Comparison of ENCODE assay signal across 8 mouse cellular contexts in the genomic region with DNA sequence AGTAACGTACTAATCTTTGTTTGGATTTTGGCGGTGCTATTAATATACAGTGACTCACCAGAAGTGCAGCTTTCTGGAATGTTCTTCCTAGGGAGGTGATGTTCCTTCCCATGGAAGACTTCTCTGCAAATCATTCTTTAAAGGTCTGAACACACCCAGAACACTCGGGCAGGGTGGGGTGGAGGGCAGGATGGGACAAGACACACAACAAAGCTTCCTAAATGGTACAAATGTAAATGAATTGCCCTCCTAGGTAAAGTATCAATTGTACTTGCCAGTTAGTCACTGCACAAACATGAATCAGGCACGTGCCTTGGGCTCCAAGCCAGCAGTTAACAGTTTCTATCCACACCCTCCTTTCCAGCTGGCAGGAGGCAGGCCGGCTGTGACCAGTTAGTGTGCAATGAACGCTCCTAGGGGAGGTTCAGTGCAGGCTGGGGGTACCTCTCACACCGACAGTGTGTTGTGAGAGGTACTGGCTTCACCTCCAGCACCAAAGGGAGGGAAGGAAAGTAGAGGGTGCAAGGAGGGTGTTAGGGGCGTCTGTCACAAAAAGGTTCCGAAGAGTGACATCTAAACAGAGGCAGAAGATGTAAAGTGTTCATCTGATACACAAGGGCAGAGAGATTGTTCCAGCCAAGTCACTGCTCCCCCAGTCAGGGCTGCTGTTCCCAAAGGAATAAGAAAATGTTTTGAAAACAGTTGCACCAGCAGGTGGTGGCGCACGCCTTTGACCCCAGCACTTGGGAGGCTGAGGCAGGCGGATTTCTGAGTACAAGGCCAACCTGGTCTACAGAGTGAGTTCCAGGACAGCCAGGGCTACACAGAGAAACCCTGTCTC. TPM values are rescaled to one million over a fixed set of nuclear protein-coding genes. Genes with fewer than 3 reads are reported as not detected.
DNase-seq lines count a peak whose midpoint lies in the region; ATAC-seq and TF ChIP-seq lines count a peak whose summit lies in the region.

No protein-coding gene starts in this region.

- H3K4me1 ChIP-seq in liver, adult 2 months (ENCODE audit: control insufficient read depth, insufficient read depth, low read length): no peaks in the 10 kb centered on the region
- no peaks in the 10 kb centered on the region for H3K4me1 ChIP-seq in liver, embryonic 11.5 days (replicated peaks; ENCODE audit: control insufficient read depth, insufficient read depth, low read length)
- H3K4me1 ChIP-seq in heart, embryonic 16.5 days (ENCODE audit: control insufficient read depth, insufficient read depth, low read length): peaks cover 11% of the 10 kb centered on the region
- H3K4me1 ChIP-seq in thymus, adult 2 months (replicated peaks; ENCODE audit: control insufficient read depth, insufficient read depth, low read length): no peaks in the 10 kb centered on the region

- TF ChIP-seq CTCF in liver, adult 2 months (IDR thresholded peaks at IDR 0.05; ENCODE audit: low read depth, low read length): no peak
- TF ChIP-seq CTCF in brain, embryonic 14.5 days (IDR thresholded peaks at IDR 0.05; ENCODE audit: borderline replicate concordance, extremely low read depth, insufficient read depth, insufficient read length): no peak
- no peak for TF ChIP-seq CTCF in thymus, adult 2 months (IDR thresholded peaks at IDR 0.05; ENCODE audit: borderline replicate concordance, control insufficient read depth, extremely low read depth, insufficient read depth, low read length, poor library complexity)

- no peak overlapping the region for H3K9ac ChIP-seq in liver, adult 2 months (ENCODE audit: low read depth, low read length)
- no peak overlapping the region for H3K9ac ChIP-seq in liver, embryonic 11.5 days (ENCODE audit: low read depth, low read length)
- H3K9ac ChIP-seq in heart, embryonic 16.5 days (ENCODE audit: low read length): peak overlapping the region; percentile 51

- WGBS in liver, adult 2 months: 63% methylated on average over 12 of the region's 12 CpGs
- WGBS in liver, embryonic 11.5 days: 75% methylated on average over 12 of the region's 12 CpGs
- 35% methylated on average over 12 of the region's 12 CpGs for WGBS in heart, embryonic 16.5 days
- WGBS in thymus, adult 2 months: 92% methylated on average over 12 of the region's 12 CpGs

- no peak overlapping the region for H3K4me3 ChIP-seq in liver, adult 2 months (ENCODE audit: insufficient read depth, low read depth, low read length)
- no peak overlapping the region for H3K4me3 ChIP-seq in liver, embryonic 11.5 days (ENCODE audit: low read depth, low read length)
- H3K4me3 ChIP-seq in heart, embryonic 16.5 days (ENCODE audit: low read length): no peak overlapping the region
- H3K4me3 ChIP-seq in thymus, adult 2 months (ENCODE audit: control insufficient read depth, insufficient read depth, low read length): no peak overlapping the region

- no peaks in the 10 kb centered on the region for H3K79me2 ChIP-seq in liver, adult 2 months (ENCODE audit: control insufficient read depth, insufficient read depth, low read length)

- peaks cover 26% of the 10 kb centered on the region for H3K36me3 ChIP-seq in liver, adult 2 months (ENCODE audit: control insufficient read depth, insufficient read depth, low read length)
- H3K36me3 ChIP-seq in liver, embryonic 11.5 days (ENCODE audit: control insufficient read depth, insufficient read depth, low read length): peaks cover 33% of the 10 kb centered on the region
- H3K36me3 ChIP-seq in heart, embryonic 16.5 days (ENCODE audit: control insufficient read depth, insufficient read depth): peaks cover 25% of the 10 kb centered on the region
- H3K36me3 ChIP-seq in thymus, adult 2 months (ENCODE audit: control insufficient read depth, insufficient read depth, low read length): peaks cover 30% of the 10 kb centered on the region

- ATAC-seq in liver, embryonic 11.5 days (replicated peaks; ENCODE audit: low FRiP score): no peak
- ATAC-seq in heart, embryonic 16.5 days (replicated peaks; ENCODE audit: extremely low read depth, insufficient read depth, low FRiP score): peak; percentile 92

- no peak for TF ChIP-seq POLR2A in liver, adult 2 months (IDR thresholded peaks at IDR 0.05; ENCODE audit: extremely low read depth, insufficient read depth, low read length)
- no peak for TF ChIP-seq POLR2A in brain, embryonic 14.5 days (IDR thresholded peaks at IDR 0.05; ENCODE audit: borderline replicate concordance, extremely low read depth, insufficient read depth, insufficient read length, poor library complexity, severe bottlenecking)
- TF ChIP-seq POLR2A in thymus, adult 2 months (IDR thresholded peaks at IDR 0.05; ENCODE audit: control insufficient read depth, extremely low read depth, insufficient read depth, low read length, poor library complexity): no peak

- no peaks in the 10 kb centered on the region for H3K27me3 ChIP-seq in liver, adult 2 months (ENCODE audit: control insufficient read depth, insufficient read depth, low read length)
- H3K27me3 ChIP-seq in liver, embryonic 11.5 days (replicated peaks; ENCODE audit: control insufficient read depth, insufficient read depth, low read length): no peaks in the 10 kb centered on the region
- H3K27me3 ChIP-seq in heart, embryonic 16.5 days (ENCODE audit: control insufficient read depth, insufficient read depth, low read length): no peaks in the 10 kb centered on the region
- H3K27me3 ChIP-seq in thymus, adult 2 months (ENCODE audit: control insufficient read depth, insufficient read depth, low read length): no peaks in the 10 kb centered on the region

- H3K9me3 ChIP-seq in liver, embryonic 11.5 days (ENCODE audit: control insufficient read depth, low read length): no peaks in the 10 kb centered on the region
- H3K9me3 ChIP-seq in heart, embryonic 16.5 days (replicated peaks; ENCODE audit: control insufficient read depth, low read length): no peaks in the 10 kb centered on the region

- no peak overlapping the region for H3K27ac ChIP-seq in liver, adult 2 months (replicated peaks; ENCODE audit: insufficient read depth, low read depth, low read length)
- no peak overlapping the region for H3K27ac ChIP-seq in liver, embryonic 11.5 days (ENCODE audit: low read depth, low read length)
- H3K27ac ChIP-seq in heart, embryonic 16.5 days (ENCODE audit: low read length): peak overlapping the region; percentile 93
- no peak overlapping the region for H3K27ac ChIP-seq in thymus, adult 2 months (ENCODE audit: control insufficient read depth, insufficient read depth, low read length)

- DNase-seq in liver, adult 2 months (ENCODE audit: extremely low read depth, low read depth, low spot score): peak; percentile 65
- no peak for DNase-seq in liver, embryonic 11.5 days (ENCODE audit: low spot score)
- DNase-seq in brain, embryonic 14.5 days (ENCODE audit: low read depth): peak; percentile 82
- DNase-seq in layer of hippocampus, adult 9-11 months: peak; percentile 35
- DNase-seq in ovary, postnatal 14 days (ENCODE audit: low spot score): peak; percentile 56
- no peak for DNase-seq in thymus, adult 2 months
- no peak for DNase-seq in spleen, adult 12 weeks (ENCODE audit: low spot score)

- no peak overlapping the region for H3K4me2 ChIP-seq in liver, embryonic 11.5 days
- peak overlapping the region; percentile 31 for H3K4me2 ChIP-seq in heart, embryonic 16.5 days (ENCODE audit: low read depth, low read length)

RNA-seq across cellular contexts. Expression of gene 1700001K19Rik, which starts 5.7 kb away (rescaled TPM):
- total RNA-seq in liver, adult 2 months (2014; rRNA removed): not detected in 2 replicates
- polyA plus RNA-seq in liver, adult 2 months (2012; rRNA removed): not detected in 2 replicates
- not detected in 2 replicates for polyA plus RNA-seq in liver, embryonic 11.5 days (2014; fragmentation: Nextera tagmentation; extraction: Ambion mirVana)
- polyA plus RNA-seq in brain, embryonic 14.5 days (2012; rRNA removed): not detected in 2 replicates
- not detected in 2 replicates for polyA plus RNA-seq in heart, embryonic 16.5 days (2015; fragmentation: Nextera tagmentation; extraction: Ambion mirVana)
- polyA plus RNA-seq in thymus, adult 2 months (2012; rRNA removed): 0.16 TPM in 1 of 2 replicates, not detected in the other

RNA-seq across cellular contexts. Expression of gene Hsp90aa1, which starts 14.4 kb away (rescaled TPM):
- total RNA-seq in liver, adult 2 months (2014; rRNA removed): 114 and 134 TPM in 2 replicates
- polyA plus RNA-seq in liver, adult 2 months (2012; rRNA removed): 36.4 and 49.8 TPM in 2 replicates
- polyA plus RNA-seq in liver, embryonic 11.5 days (2014; fragmentation: Nextera tagmentation; extraction: Ambion mirVana): 1,759 and 1,828 TPM in 2 replicates
- polyA plus RNA-seq in brain, embryonic 14.5 days (2012; rRNA removed): 436 and 488 TPM in 2 replicates
- polyA plus RNA-seq in heart, embryonic 16.5 days (2015; fragmentation: Nextera tagmentation; extraction: Ambion mirVana): 622 and 694 TPM in 2 replicates
- 168 and 181 TPM in 2 replicates for polyA plus RNA-seq in thymus, adult 2 months (2012; rRNA removed)

RNA-seq across cellular contexts. Expression of gene Wdr20, which starts 49.6 kb away (rescaled TPM):
- total RNA-seq in liver, adult 2 months (2014; rRNA removed): 19.5 and 21.0 TPM in 2 replicates
- 14.8 and 16.5 TPM in 2 replicates for polyA plus RNA-seq in liver, adult 2 months (2012; rRNA removed)
- 17.7 and 18.2 TPM in 2 replicates for polyA plus RNA-seq in liver, embryonic 11.5 days (2014; fragmentation: Nextera tagmentation; extraction: Ambion mirVana)
- polyA plus RNA-seq in brain, embryonic 14.5 days (2012; rRNA removed): 28.6 and 31.2 TPM in 2 replicates
- 15.8 and 18.0 TPM in 2 replicates for polyA plus RNA-seq in heart, embryonic 16.5 days (2015; fragmentation: Nextera tagmentation; extraction: Ambion mirVana)
- polyA plus RNA-seq in thymus, adult 2 months (2012; rRNA removed): 29.9 and 31.7 TPM in 2 replicates

Comparison
In these comparisons a context has a peak if more than half of its experiments do, and no peak if none do; other contexts are left out.
1. DNase-seq: peak in liver, adult 2 months (single experiment), brain, embryonic 14.5 days (single experiment), layer of hippocampus, adult 9-11 months (single experiment) and ovary, postnatal 14 days (single experiment); none in liver, embryonic 11.5 days (single experiment), thymus, adult 2 months (single experiment) and spleen, adult 12 weeks (single experiment).